Mouse (Mus musculus) limb, embryonic 12.5 days (tissue): ENCODE data around the gene Lingo1. TPM values are rescaled to one million over a fixed set of nuclear protein-coding genes. Genes with fewer than 3 reads are reported as not detected.

ENCODE experiments used
- ATAC-seq: fragments of 200-750 bp; cut with Nextera tagmentation; 2 replicates; pipeline ENCODE4 v1.8.0; 2017; ENCODE audit warnings: low read depth, moderate TSS enrichment; ENCODE audit not compliant: insufficient number of reproducible peaks, insufficient read depth, low FRiP score, low TSS enrichment
- H3K27ac ChIP-seq: fragments of 300-500 bp; sonication (generic); 2 replicates; pipeline ENCODE4 v1.5.1; 2016; ENCODE audit warnings: mild to moderate bottlenecking, moderate library complexity
- H3K27me3 ChIP-seq: fragments of 300-500 bp; sonication (generic); 2 replicates; pipeline ENCODE4 v1.6.1; 2016; ENCODE audit warnings: mild to moderate bottlenecking, moderate library complexity
- H3K36me3 ChIP-seq: fragments of 300-500 bp; sonication (generic); 2 replicates; pipeline ENCODE4 v1.6.1; 2016; ENCODE audit warnings: mild to moderate bottlenecking, moderate library complexity
- H3K4me1 ChIP-seq: fragments of 300-500 bp; sonication (generic); replicated peaks from 2 replicates; pipeline ENCODE4 v1.6.1; 2016
- H3K4me2 ChIP-seq: fragments of 300-500 bp; sonication (generic); 2 replicates; pipeline ENCODE4 v1.6.1; 2016; ENCODE audit warnings: mild to moderate bottlenecking, moderate library complexity
- H3K4me3 ChIP-seq: fragments of 300-500 bp; sonication (generic); replicated peaks from 2 replicates; pipeline ENCODE4 v1.5.1; 2016; ENCODE audit warnings: mild to moderate bottlenecking
- H3K9ac ChIP-seq: fragments of 300-500 bp; sonication (generic); replicated peaks from 2 replicates; pipeline ENCODE4 v1.6.1; 2016; ENCODE audit warnings: mild to moderate bottlenecking, moderate library complexity
- H3K9me3 ChIP-seq: fragments of 300-500 bp; sonication (generic); 2 replicates; pipeline ENCODE4 v1.6.1; 2016; ENCODE audit warnings: mild to moderate bottlenecking, moderate library complexity
- WGBS: fragments of 180-500 bp; shearing (Covaris S2); methylation state at CpG from one replicate; pipeline ENCODE4 v1.1.7; 2016; 5-methylcytosine and 5-hydroxymethylcytosine counted together
- polyA plus RNA-seq: library from polyadenylated mRNA; unstranded; fragments of >200 nt; fragmentation: Nextera tagmentation; extraction: Ambion mirVana; gene quantifications from 2 replicates; pipeline ENCODE4 v1.2.1, GENCODE M21; 2016

Gene Lingo1
- polyA plus RNA-seq, 1 experiment from 2014 or later, result 2.1 TPM

DNA sequence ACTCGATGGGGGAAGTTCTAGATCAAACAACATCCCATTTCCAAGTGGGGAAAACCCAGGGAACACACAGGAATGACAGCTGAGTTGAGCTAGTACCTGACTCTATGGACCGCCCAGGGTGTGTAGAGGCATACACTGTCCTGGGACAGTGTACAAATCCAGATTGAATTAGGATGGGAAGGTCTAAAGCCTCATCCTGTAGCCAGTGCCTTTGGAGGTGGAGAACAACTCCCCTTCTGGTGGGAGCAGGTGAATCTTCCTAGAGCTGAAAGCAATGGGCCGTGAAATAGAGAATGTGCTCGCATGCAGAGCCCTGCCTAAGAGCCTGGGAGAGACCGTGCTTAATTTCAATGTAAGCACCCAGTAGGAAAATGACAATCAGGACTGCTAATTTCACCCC, 185.8 kb downstream of the Lingo1 start:
- Histone ChIP-seq H3K27ac (no peak overlapping the region), H3K4me1 (peaks cover 34% of the 10 kb centered on the region), H3K4me3 (no peak overlapping the region), H3K36me3 (no peaks in the 10 kb centered on the region), H3K9ac (no peak overlapping the region), H3K9me3 (no peaks in the 10 kb centered on the region), H3K4me2 (no peak overlapping the region), H3K27me3 (peaks cover 66% of the 10 kb centered on the region)
- ATAC-seq, result no peak
- 82% methylated on average over 5 of the region's 5 CpGs for WGBS

DNA sequence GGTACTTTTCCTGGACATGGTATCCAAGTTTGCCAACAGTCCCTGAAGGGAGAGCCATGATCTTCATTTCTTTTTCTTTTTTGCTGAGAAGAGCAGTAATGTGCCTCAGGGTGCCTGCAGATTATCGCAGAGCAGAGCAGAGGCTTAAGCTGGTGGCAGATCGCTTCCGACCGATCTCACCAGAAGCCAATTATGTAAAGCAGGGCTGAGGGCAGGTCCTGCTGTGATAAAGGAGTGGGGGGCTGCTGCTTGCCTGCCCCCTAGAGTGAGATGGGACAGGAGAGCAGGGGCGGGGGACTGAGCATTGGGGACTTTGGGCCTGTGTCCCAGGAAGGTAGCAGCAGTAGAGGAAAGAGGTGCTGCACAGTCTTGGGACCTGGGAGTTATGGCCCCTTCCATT, 186.8 kb downstream of the Lingo1 start:
- no peak for ATAC-seq
- Histone ChIP-seq H3K4me3 (no peak overlapping the region), H3K9ac (no peak overlapping the region), H3K4me1 (peaks cover 42% of the 10 kb centered on the region), H3K9me3 (no peaks in the 10 kb centered on the region), H3K4me2 (no peak overlapping the region), H3K27me3 (peaks cover 68% of the 10 kb centered on the region), H3K27ac (no peak overlapping the region), H3K36me3 (no peaks in the 10 kb centered on the region)
- 13% methylated on average over 5 of the region's 5 CpGs for WGBS

DNA sequence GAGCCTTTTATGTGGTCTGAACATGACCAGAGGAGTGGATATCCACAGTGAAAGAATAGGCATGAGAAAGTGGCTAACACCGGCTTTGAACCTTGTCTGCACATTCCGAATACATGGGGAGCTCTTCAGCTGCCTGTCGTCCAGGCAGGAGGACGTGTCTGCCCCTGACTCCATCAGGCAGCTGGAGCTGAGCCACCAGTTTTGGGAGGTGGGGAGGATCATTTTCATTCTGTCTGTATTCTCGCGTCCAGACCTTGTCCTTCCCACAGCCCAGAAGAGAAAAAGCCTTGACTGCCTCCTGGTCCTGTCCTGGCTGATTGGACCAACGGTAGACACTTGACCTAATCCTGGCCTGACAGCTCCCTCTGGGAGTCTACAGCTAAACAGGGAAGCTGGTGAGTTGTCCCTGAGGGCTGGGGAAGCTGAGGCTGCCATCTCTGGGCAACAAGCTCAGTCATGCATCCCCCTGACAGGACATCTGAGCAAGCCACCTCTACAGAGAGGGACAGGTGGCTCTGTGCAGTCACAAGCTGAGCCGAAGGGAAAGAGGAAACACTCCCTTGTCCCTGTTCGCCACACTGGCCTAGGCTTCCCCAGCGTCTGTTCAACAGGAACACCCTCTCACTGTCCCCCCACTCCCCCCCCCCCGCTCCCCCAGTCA, 187.4 kb downstream of the Lingo1 start:
- Histone ChIP-seq H3K4me3 (no peak overlapping the region), H3K27me3 (peaks cover 69% of the 10 kb centered on the region), H3K9me3 (no peaks in the 10 kb centered on the region), H3K4me1 (peaks cover 45% of the 10 kb centered on the region), H3K4me2 (no peak overlapping the region), H3K36me3 (no peaks in the 10 kb centered on the region), H3K9ac (no peak overlapping the region), H3K27ac (no peak overlapping the region)
- ATAC-seq, result no peak
- WGBS, result 23% methylated on average over 11 of the region's 11 CpGs

DNA sequence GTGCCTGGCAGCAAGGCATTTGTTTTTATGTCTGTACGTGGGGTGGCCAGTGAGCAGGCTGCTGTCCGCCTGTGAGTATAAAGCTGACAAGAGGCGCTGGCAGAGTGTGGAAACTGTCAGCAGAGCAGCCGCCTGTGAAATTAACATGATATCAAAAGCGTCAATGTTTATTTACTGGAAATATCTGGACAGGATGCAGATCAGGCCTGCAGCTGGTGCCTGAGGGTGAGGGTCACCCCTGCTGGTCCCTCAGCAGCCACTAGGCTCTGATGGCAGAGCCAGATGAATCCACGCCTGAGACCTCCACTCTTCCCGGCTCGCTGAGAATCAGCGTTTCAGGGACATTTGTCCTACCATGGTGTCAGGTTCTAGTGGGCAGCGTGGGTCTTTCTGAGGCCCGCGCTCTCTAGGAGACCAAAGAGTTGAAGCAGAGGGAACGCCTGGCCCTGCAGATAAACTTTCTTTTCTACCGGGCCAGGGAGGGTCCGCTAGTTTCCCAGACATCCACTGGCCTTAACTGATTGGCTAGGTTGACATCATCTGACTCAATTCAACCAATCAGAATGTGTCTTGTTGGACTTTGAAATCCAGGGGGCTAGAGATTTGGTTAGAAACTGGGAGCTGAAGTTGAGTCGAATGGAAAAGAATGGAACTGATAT, 190.1 kb downstream of the Lingo1 start:
- peaks cover 27% of the 10 kb centered on the region for H3K4me1 ChIP-seq
- H3K4me3 ChIP-seq, result no peak overlapping the region; the same call in 1 of the 2 replicates
- no peak for ATAC-seq
- H3K4me2 ChIP-seq, result no peak overlapping the region
- H3K36me3 ChIP-seq, result no peaks in the 10 kb centered on the region
- H3K9me3 ChIP-seq, result no peaks in the 10 kb centered on the region
- no peak overlapping the region for H3K27ac ChIP-seq
- H3K27me3 ChIP-seq, result peaks cover 82% of the 10 kb centered on the region
- H3K9ac ChIP-seq, result 0 out of 2 replicates have a peak overlapping the region, but pooled peaks have one; percentile 34
- 64% methylated on average over 16 of the region's 16 CpGs for WGBS

DNA sequence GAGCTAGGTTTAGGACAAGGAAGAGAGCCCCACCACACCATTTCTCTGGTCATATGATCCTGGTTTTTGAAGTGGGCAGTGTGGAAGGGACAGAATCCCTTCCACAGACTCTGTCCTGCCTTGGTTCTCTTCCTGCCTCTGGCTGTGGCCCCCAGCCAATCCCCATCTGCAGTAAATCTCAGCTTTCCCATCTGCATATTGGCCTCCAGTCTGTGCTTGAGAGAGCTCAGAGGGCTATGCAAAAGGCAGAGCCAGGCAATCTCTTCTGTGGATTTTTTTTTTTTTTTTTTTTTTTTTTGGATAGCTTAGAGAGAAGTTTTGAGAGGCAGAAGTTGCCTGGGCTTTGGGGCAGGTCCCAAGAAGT, 190.8 kb downstream of the Lingo1 start:
- Histone ChIP-seq H3K4me3 (no peak overlapping the region), H3K4me1 (peaks cover 27% of the 10 kb centered on the region), H3K9me3 (no peaks in the 10 kb centered on the region), H3K27ac (no peak overlapping the region), H3K27me3 (peaks cover 81% of the 10 kb centered on the region), H3K36me3 (no peaks in the 10 kb centered on the region), H3K9ac (no peak overlapping the region), H3K4me2 (no peak overlapping the region)
- ATAC-seq, result no peak

DNA sequence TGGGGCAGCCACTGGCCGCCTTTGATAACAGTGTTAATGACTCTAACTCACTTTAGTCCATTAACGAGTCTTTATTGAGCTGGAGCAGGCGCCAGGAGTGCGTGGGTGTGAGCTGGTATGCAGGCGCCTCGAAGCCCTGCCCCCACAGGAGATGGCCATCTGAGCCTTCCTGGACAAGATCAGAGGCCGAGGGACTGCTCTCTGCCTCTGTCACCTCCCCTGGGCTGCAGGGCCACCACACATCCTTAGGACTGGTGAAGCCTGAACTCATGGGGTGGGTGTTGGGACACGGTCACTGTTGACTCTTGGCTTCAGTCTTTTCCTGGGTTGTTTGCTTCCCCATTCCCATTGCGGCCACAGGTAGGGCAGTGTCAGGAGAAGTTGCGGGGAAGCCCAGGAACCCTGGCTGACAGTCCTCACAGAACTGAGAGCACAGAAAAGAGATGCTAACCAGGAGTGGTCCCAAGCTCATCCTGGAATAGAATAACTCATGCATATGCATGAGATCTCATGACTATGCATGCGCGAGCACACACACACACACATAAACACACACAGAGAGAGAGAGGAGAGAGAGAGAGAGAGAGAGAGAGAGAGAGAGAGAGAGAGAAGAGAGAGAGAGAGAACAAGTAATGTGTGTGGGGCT, 191.3 kb downstream of the Lingo1 start:
- WGBS, result 19% methylated on average over 12 of the region's 12 CpGs

DNA sequence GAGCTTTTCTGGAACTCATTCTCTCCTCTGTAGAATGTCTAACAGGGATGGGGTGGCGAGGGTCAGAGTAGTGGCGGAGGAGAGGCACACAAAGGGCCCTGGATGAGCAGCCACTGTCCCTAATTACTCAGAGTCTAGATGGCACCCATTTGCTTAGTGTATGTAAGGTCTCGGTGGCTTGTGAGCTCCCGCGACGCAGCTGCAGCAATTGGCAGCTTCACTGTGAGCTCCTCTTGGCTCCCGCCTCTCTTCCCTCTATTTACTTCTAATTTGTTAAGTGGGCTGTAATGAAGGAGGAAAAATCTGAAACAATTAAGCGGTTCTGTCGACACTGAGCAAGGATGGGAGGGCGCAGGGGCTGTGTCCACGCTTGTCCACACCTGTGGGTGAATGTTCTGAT, 195.6 kb downstream of the Lingo1 start:
- WGBS, result 41% methylated on average over 11 of the region's 11 CpGs

More for the DNA sequence above, 191.3 kb downstream of the Lingo1 start:
- H3K9me3 ChIP-seq, result no peaks in the 10 kb centered on the region
- H3K9ac ChIP-seq, result no peak overlapping the region
- H3K4me2 ChIP-seq, result peak overlapping the region; percentile 23; the same call in 1 of the 2 replicates
- H3K4me1 ChIP-seq, result peaks cover 27% of the 10 kb centered on the region
- no peak for ATAC-seq
- H3K4me3 ChIP-seq, result no peak overlapping the region
- H3K27me3 ChIP-seq, result peaks cover 81% of the 10 kb centered on the region
- H3K36me3 ChIP-seq, result no peaks in the 10 kb centered on the region
- H3K27ac ChIP-seq, result no peak overlapping the region

DNA sequence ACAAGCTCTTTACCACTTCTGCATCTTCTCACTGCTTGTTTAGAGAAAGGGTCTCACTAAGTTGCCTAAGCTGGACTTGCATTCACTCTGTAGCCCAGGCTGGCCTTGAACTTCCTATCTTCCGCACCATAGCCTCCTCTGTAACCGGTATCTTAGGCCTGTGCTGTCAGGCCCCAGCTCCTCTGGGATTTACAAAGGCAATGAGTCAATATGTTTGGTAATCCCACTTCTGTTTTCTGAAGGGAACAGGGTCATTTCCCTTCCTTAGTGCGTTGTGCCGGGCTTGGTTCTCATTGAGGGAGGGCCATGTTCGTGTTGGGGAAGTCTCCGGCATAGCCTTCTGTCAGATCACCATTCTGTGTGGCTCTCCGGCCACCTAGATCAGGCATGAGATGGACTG, 203.6 kb downstream of the Lingo1 start:
- H3K27me3 ChIP-seq, result peaks cover 24% of the 10 kb centered on the region
- H3K36me3 ChIP-seq, result no peaks in the 10 kb centered on the region
- no peak overlapping the region for H3K9ac ChIP-seq
- H3K27ac ChIP-seq, result no peak overlapping the region
- 91% methylated on average over 7 of the region's 7 CpGs for WGBS
- peaks cover 12% of the 10 kb centered on the region for H3K4me1 ChIP-seq
- no peak overlapping the region for H3K4me3 ChIP-seq
- ATAC-seq, result no peak
- H3K4me2 ChIP-seq, result no peak overlapping the region
- no peaks in the 10 kb centered on the region for H3K9me3 ChIP-seq

More for the DNA sequence above, 195.6 kb downstream of the Lingo1 start:
- no peak for ATAC-seq
- Histone ChIP-seq H3K36me3 (no peaks in the 10 kb centered on the region), H3K4me1 (peaks cover 11% of the 10 kb centered on the region), H3K9me3 (no peaks in the 10 kb centered on the region), H3K4me3 (no peak overlapping the region), H3K9ac (no peak overlapping the region), H3K4me2 (no peak overlapping the region), H3K27me3 (peaks cover 53% of the 10 kb centered on the region), H3K27ac (no peak overlapping the region)

DNA sequence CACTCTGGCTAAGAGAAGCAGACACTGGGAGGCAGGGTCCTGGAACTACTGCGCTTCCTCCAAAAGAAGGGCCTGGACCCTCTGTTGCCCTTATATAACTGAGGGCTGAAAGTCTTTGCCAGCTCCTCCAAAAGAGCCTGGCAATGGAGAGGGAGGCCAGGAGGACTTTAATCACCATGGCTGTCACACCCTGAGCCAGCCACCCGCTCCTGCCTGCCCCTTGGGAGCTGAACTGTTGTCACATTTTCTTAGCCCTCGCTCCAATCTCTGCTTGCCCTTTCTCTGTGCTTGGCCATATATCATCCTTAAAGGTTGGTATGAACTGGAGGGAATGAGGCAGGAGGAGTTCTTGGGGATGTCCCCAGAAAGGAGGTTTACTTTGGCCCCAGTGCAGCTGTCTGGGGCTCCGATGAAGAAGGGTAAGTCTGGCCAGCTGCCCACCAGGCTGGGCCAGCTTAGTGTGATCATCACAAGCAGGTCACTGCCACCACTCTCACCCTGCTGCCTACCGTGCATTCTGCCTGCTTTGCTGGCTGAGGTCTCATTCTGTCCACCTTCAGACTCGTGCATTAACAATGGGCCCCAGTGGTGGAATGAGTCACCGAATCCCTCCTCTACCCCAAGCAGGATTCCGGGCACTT, 204.9 kb downstream of the Lingo1 start:
- no peak for ATAC-seq
- Histone ChIP-seq H3K9me3 (no peaks in the 10 kb centered on the region), H3K4me3 (no peak overlapping the region), H3K27me3 (peaks cover 24% of the 10 kb centered on the region), H3K36me3 (no peaks in the 10 kb centered on the region), H3K4me1 (peaks cover 12% of the 10 kb centered on the region), H3K27ac (no peak overlapping the region), H3K4me2 (no peak overlapping the region), H3K9ac (no peak overlapping the region)
- 76% methylated on average over 8 of the region's 8 CpGs for WGBS

DNA sequence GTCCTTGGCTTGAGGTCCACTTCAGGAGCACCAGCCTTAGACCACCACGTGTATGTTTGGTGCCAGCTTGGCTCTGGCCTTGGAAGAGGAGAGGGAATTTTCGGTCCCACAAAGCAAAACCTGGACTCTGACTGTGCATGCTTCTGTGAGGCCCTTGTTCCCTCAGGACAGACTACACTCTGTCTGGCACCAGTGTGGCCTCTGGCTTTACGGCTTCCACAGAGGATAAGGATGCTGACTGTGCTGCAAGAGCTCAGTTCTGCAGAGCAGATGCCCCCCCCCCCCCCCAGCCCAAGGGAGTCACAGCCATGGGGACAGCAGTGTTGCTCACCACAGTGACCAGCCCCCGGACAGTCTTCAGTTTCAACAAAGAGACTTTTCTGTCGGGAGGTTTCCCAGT, 206.5 kb downstream of the Lingo1 start:
- Histone ChIP-seq H3K36me3 (no peaks in the 10 kb centered on the region), H3K9me3 (no peaks in the 10 kb centered on the region), H3K27ac (0 out of 2 replicates have a peak overlapping the region, but pooled peaks have one; percentile 32), H3K27me3 (peaks cover 29% of the 10 kb centered on the region), H3K9ac (no peak overlapping the region), H3K4me1 (peaks cover 16% of the 10 kb centered on the region), H3K4me2 (no peak overlapping the region), H3K4me3 (no peak overlapping the region)
- no peak for ATAC-seq
- WGBS, result 47% methylated on average over 5 of the region's 5 CpGs

DNA sequence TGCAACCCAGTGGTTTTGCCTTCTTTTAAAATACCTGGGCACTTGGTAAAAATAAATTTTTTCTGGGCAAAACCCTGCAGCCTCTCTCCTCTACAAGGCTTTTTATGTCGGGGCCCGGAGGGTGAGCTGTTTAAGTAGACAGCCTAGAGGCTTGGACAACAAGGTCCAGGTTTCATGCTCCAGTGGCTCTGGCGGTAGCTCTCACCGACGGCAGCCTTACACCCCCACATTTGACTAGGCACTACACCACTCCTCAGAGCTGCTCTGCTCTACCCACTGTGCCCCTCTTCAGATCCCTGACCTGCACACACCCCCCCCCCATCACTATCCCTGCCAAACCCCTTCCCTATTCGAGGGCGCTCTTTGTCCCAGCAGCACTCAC, 212.2 kb downstream of the Lingo1 start:
- Histone ChIP-seq H3K9ac (no peak overlapping the region), H3K4me1 (peaks cover 13% of the 10 kb centered on the region), H3K27ac (no peak overlapping the region), H3K4me3 (no peak overlapping the region), H3K4me2 (no peak overlapping the region), H3K27me3 (peaks cover 15% of the 10 kb centered on the region; the same call in 1 of the 2 replicates), H3K9me3 (no peaks in the 10 kb centered on the region), H3K36me3 (no peaks in the 10 kb centered on the region)
- WGBS, result 67% methylated on average over 7 of the region's 7 CpGs
- no peak for ATAC-seq
